Mouse (Mus musculus): ENCODE measurements around the gene Unc5b.

DNA sequence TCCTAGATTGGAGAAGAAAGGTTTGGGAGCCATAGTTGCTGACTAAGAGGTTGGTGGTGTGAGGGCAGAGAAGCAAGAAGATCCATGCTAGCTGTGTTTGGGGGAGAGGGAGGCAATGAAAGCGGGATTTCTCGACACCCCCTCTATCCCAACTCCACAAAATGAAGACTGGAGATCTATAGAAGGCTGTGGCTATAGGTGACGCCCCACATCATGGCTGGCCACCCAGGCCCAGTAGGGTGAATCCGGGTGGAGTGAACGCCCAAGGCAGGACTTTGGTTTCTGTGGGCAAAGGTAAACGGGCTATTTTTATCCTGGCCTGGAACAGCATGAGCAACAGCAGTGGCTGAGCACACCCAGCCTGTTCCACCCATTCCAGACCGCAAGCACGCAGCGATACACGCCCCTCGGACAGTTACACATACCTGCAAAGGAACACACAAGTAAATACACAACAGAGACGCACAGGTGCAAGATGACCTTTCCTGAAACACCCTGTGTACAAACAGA lies 1.3 kb upstream of the Unc5b start:
- TF ChIP-seq CTCF (IDR thresholded peaks at IDR 0.05) (no peak), EP300 (IDR thresholded peaks at IDR 0.05) (no peak)

All from lung, postnatal 0 days (tissue).